ENCODE assay signal across 24 mouse cellular contexts in genomic region chr2:12157001-12157400, GRCm38 (mm10).
"Had no signal": no experiment of that assay in that cellular context is flagged by ENCODE, and none has a peak within 500 bp of the region (broad histone marks: within the 10 kb centered on the region; RNA-seq: fewer than 3 reads in every experiment).

No protein-coding gene starts in this region.

- H3K4me1 ChIP-seq: hindbrain, embryonic 15.5 days; limb, embryonic 13.5 days; liver, embryonic 13.5 days; liver, embryonic 15.5 days had no signal

- H3K4me2 ChIP-seq: heart, embryonic 11.5 days; heart, embryonic 13.5 days; heart, embryonic 15.5 days; hindbrain, embryonic 13.5 days; hindbrain, embryonic 15.5 days; limb, embryonic 13.5 days; limb, embryonic 15.5 days; liver, embryonic 11.5 days; liver, embryonic 13.5 days; liver, embryonic 15.5 days had no signal

- H3K27ac ChIP-seq: heart, adult 2 months; heart, embryonic 13.5 days; heart, embryonic 15.5 days; hindbrain, embryonic 13.5 days; hindbrain, embryonic 15.5 days; hindbrain, postnatal 0 days; kidney, postnatal 0 days; limb, embryonic 13.5 days; limb, embryonic 15.5 days; liver, embryonic 13.5 days; liver, embryonic 15.5 days had no signal

- H3K36me3 ChIP-seq: heart, embryonic 15.5 days; hindbrain, embryonic 13.5 days; hindbrain, embryonic 15.5 days; limb, embryonic 15.5 days; liver, embryonic 13.5 days; liver, embryonic 15.5 days had no signal

- DNase-seq: gastrocnemius, postnatal 14 days; gastrocnemius, postnatal 36 days; heart, adult 11 months; heart, adult 2 months; heart, postnatal 14 days; heart, postnatal 36 days; kidney, adult 11 months; kidney, postnatal 14 days; layer of hippocampus, adult 9-11 months; layer of hippocampus, postnatal 36 days; left cerebral cortex, postnatal 4 days; liver, embryonic 13.5 days had no signal

- H3K9ac ChIP-seq: heart, embryonic 13.5 days; heart, embryonic 15.5 days; hindbrain, embryonic 13.5 days; hindbrain, embryonic 15.5 days; limb, embryonic 13.5 days; limb, embryonic 15.5 days; liver, embryonic 13.5 days; liver, embryonic 15.5 days had no signal

- H3K9me3 ChIP-seq: heart, embryonic 13.5 days; heart, embryonic 15.5 days; hindbrain, embryonic 13.5 days; hindbrain, embryonic 15.5 days; limb, embryonic 13.5 days; limb, embryonic 15.5 days; liver, embryonic 13.5 days; liver, embryonic 15.5 days had no signal

- H3K4me3 ChIP-seq: heart, adult 2 months; heart, embryonic 13.5 days; heart, embryonic 15.5 days; hindbrain, embryonic 13.5 days; hindbrain, embryonic 15.5 days; limb, embryonic 13.5 days; limb, embryonic 15.5 days; liver, embryonic 13.5 days; liver, embryonic 15.5 days had no signal

- H3K27me3 ChIP-seq: heart, embryonic 13.5 days; heart, embryonic 15.5 days; hindbrain, embryonic 13.5 days; hindbrain, embryonic 15.5 days; limb, embryonic 13.5 days; limb, embryonic 15.5 days; liver, embryonic 13.5 days; liver, embryonic 15.5 days had no signal

- ATAC-seq: hindbrain, postnatal 0 days; intestine, embryonic 16.5 days had no signal
